Mouse (Mus musculus) ES-E14 (cell line): ENCODE data around the gene Tasp1. TPM values are rescaled to one million over a fixed set of nuclear protein-coding genes. Genes with fewer than 3 reads are reported as not detected.

ENCODE experiments used
- DNase-seq: peaks from one replicate; pipeline ENCODE4 v3.0.0-alpha.2; 2013; ENCODE audit warnings: low read depth, low spot score
- H3K27ac ChIP-seq: 2 replicates; pipeline ENCODE4 v1.5.1; 2012; ENCODE audit warnings: low read depth, mild to moderate bottlenecking, low read length, moderate library complexity, mixed read lengths; ENCODE audit not compliant: poor library complexity, insufficient read depth, severe bottlenecking
- H3K36me3 ChIP-seq: 2 replicates; pipeline ENCODE4 v1.6.1; 2012; ENCODE audit warnings: mild to moderate bottlenecking, low read length, moderate library complexity, mixed read lengths; ENCODE audit not compliant: control insufficient read depth, poor library complexity, insufficient read depth, severe bottlenecking
- H3K4me1 ChIP-seq, 2 experiments: fragments of 150-350 bp in 1 of 2; sonication (generic) in 1 of 2; 2 replicates each; pipeline ENCODE4 v1.6.1; 2012; ENCODE audit warnings: low read length in 2 of 2, mild to moderate bottlenecking in 1 of 2, mixed read lengths in 1 of 2; ENCODE audit not compliant: control insufficient read depth in 2 of 2, insufficient read depth in 2 of 2, poor library complexity in 1 of 2
- H3K4me3 ChIP-seq, 2 experiments: fragments of 150-350 bp in 1 of 2; sonication (generic) in 1 of 2; 2 replicates each; pipeline ENCODE4 v1.5.1; 2012; ENCODE audit warnings: low read length in 2 of 2, low read depth in 1 of 2, mild to moderate bottlenecking in 1 of 2, mixed read lengths in 1 of 2; ENCODE audit not compliant: insufficient read depth in 1 of 2, poor library complexity in 1 of 2, severe bottlenecking in 1 of 2
- H3K9ac ChIP-seq: 2 replicates; pipeline ENCODE4 v1.6.1; 2012; ENCODE audit warnings: low read depth, mild to moderate bottlenecking, low read length, mixed read lengths; ENCODE audit not compliant: poor library complexity, insufficient read depth, severe bottlenecking
- H3K9me3 ChIP-seq: fragments of 150-350 bp; sonication (generic); 2 replicates; pipeline ENCODE4 v1.6.1; 2012; ENCODE audit warnings: low read depth, mild to moderate bottlenecking, low read length; ENCODE audit not compliant: control insufficient read depth, insufficient read depth
- CHD2 ChIP-seq: IDR thresholded peaks from 2 replicates; pipeline ENCODE4 v1.6.1; 2014; ENCODE audit warnings: mild to moderate bottlenecking, low read depth, low read length, inconsistent platforms
- HCFC1 ChIP-seq: IDR thresholded peaks from 2 replicates; pipeline ENCODE4 v1.6.1; 2012; ENCODE audit warnings: low read length, inconsistent platforms, borderline replicate concordance; ENCODE audit not compliant: insufficient read depth
- MAFK ChIP-seq: IDR thresholded peaks from 2 replicates; pipeline ENCODE4 v1.6.1; 2014; ENCODE audit warnings: mild to moderate bottlenecking, low read depth, low read length, inconsistent platforms; ENCODE audit not compliant: insufficient read depth
- ZC3H11A ChIP-seq: IDR thresholded peaks from 2 replicates; pipeline ENCODE4 v1.6.1; 2012; ENCODE audit warnings: low read depth, mild to moderate bottlenecking, inconsistent platforms, low read length, borderline replicate concordance
- ZNF384 ChIP-seq: IDR thresholded peaks from 2 replicates; pipeline ENCODE4 v1.6.1; 2012; ENCODE audit warnings: low read depth, low read length, inconsistent platforms
- in situ Hi-C, 2 experiments: fragments of 600-800 bp; cut with MboI; formaldehyde crosslinking; loops; one replicate each; pipeline ENCODE4 v1.15.1; 2025; ENCODE audit warnings: low sequenced_read_pairs in 2 of 2, inconsistent platforms in 1 of 2; ENCODE audit not compliant: unreplicated experiment in 2 of 2
- total RNA-seq: library from RNA; depleted of rRNA; stranded (reverse); fragments of 300-350 nt; gene quantifications from 2 replicates; pipeline ENCODE4 v1.2.3, GENCODE M21; 2012

Tasp1 gene
- total RNA-seq, 1 experiment, result 11.2 TPM

DNA sequence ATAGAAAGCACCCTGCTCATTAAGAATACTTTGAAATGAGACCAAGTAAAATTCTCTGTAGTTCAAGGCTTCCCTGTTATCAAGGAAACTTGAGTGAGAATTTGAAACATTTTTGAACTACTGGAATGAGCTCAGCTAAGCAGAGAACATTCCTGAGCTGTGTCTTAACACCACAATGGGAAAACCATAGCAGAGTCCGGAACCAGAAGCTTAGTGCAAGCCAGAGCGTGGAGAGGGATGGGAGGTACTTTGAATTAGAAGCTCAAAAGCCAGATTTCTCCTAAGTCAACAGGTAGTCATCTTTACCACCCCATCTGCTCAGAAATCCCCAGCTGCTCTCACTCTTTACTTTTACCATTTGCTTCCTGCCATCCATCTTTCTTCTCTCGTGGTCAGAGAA lies 38.3 kb upstream of the Tasp1 start:
- Histone ChIP-seq H3K4me3 (no peak overlapping the region), H3K9me3 (no peaks in the 10 kb centered on the region), H3K36me3 (no peaks in the 10 kb centered on the region), H3K27ac (no peak overlapping the region), H3K9ac (no peak overlapping the region), H3K4me1 (no peaks in the 10 kb centered on the region)
- DNase-seq, result no peak
- in situ Hi-C loops, result no loop called here
- TF ChIP-seq CHD2, result no peak
- no peak for TF ChIP-seq ZNF384
- TF ChIP-seq ZC3H11A, result no peak
- no peak for TF ChIP-seq HCFC1
- no peak for TF ChIP-seq MAFK

DNA sequence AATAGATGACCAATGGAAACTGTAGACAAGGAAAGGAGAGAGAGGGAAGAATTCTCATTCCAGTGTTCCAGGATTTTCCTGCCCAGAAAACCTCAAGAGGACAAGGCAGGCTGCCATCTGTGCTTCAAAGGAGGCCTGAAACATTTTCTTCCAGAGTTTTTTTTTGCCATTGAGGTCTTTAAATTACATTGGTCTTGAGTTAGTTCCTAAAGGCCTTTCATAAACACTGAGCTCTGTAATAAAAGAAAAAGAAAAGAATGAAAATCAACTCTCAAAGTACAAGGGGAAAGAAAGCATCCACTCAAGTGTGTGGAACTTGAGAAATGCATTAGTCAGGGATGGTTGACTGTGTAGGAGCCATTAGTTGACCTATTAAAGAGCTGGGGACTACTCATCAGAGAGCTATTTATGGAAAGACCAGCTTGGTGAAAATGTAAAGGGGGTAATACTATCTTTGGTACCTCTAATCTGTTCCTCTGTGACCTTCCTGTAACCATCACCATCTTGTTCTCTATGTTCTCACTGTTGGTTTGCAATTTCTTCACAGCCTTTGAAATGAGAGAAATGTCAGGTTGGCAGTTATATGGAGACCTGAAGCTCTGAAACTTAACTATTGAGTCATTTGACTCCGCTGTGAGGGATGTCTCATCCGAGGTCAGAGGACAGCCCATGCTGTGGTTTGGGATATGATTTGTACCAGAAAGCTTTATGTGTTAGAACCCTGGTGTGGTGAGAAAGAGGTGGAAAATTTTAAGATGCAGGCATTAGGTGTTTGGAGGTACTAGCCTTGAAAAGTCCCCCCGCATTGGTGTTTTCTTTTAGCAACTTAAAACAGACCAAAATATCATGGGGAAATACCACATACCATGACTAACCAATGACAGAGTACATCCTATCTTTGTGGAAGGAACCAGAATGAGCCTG lies 34.2 kb upstream of the Tasp1 start:
- no peak overlapping the region for H3K4me3 ChIP-seq
- H3K4me1 ChIP-seq, result no peaks in the 10 kb centered on the region
- H3K36me3 ChIP-seq, result no peaks in the 10 kb centered on the region
- no peak for DNase-seq
- TF ChIP-seq ZC3H11A (no peak), MAFK (no peak), ZNF384 (no peak), CHD2 (no peak), HCFC1 (no peak)
- H3K27ac ChIP-seq, result no peak overlapping the region
- H3K9ac ChIP-seq, result no peak overlapping the region
- in situ Hi-C loops, result no loop called here
- no peaks in the 10 kb centered on the region for H3K9me3 ChIP-seq

DNA sequence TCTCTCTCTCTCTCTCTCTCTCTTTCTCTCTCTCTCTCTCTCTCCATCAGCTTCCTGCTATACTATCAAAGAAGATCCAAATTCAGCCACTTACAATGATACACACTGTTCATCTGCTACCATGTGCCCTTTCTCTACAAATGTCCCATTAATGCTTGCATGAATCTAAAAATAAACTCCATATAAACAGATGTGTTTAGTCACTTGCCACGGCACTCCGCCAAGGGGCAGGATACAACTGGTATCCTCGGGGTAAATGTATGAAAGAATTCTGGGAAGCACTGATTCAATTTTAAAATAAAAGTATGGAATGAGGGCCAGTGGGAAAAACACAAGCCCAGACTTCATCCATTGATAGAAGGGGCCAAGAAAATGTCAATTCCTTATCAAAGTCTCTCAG lies 33.4 kb upstream of the Tasp1 start:
- H3K36me3 ChIP-seq, result no peaks in the 10 kb centered on the region
- TF ChIP-seq ZC3H11A, result no peak
- TF ChIP-seq HCFC1, result no peak
- no peak for TF ChIP-seq ZNF384
- TF ChIP-seq CHD2, result no peak
- TF ChIP-seq MAFK, result no peak
- in situ Hi-C loops, result no loop called here
- H3K9me3 ChIP-seq, result no peaks in the 10 kb centered on the region
- no peak overlapping the region for H3K4me3 ChIP-seq
- H3K4me1 ChIP-seq, result no peaks in the 10 kb centered on the region
- no peak overlapping the region for H3K27ac ChIP-seq
- no peak overlapping the region for H3K9ac ChIP-seq
- DNase-seq, result no peak

DNA sequence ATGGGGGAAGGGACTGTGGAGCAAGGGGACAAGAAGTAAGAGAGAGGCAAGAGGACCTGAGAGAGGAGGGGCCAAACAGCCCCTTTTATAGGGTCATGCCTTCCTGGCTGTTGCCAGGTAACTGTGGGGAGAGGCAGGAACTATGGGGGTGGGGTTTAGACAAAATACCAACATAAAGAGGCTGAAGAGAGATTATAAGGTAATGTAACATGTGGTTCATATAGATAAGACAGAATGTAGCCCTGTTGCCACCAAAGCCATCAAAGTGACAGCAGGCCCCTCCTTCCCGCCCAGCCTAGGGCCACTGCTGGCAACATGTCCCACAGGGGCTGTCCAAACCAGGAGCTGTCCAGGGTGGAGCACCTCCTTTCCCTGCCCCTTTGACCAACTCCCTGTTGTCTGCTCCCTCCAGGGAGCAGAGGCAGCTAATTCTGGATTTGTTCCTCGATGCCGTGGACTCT lies 30.6 kb upstream of the Tasp1 start:
- H3K36me3 ChIP-seq, result no peaks in the 10 kb centered on the region
- H3K27ac ChIP-seq, result no peak overlapping the region
- TF ChIP-seq ZC3H11A (no peak), ZNF384 (no peak), HCFC1 (no peak), CHD2 (no peak), MAFK (no peak)
- no peak for DNase-seq
- in situ Hi-C loops, result no loop called here
- H3K4me1 ChIP-seq, result no peaks in the 10 kb centered on the region
- H3K9ac ChIP-seq, result no peak overlapping the region
- no peaks in the 10 kb centered on the region for H3K9me3 ChIP-seq
- no peak overlapping the region for H3K4me3 ChIP-seq

DNA sequence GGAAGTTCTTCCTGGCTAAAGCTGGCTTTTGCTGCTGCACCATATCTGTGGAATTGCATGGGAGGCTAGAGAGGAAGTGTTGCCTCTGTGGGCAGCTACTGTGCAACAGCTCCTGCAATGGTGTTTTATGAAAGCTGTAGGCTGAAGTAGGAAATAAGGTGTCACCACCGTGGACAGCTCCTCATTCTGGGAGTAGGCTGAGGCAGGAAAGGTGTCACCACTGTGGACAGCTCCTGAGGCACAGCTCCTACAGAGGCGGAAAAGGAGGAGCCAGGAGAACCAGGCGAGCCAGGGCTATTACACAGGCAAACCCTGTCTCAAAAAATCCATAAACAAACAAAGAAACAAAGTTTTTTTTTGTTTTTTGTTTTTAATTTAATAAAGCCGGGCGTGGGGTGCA lies 29.4 kb upstream of the Tasp1 start:
- no peaks in the 10 kb centered on the region for H3K36me3 ChIP-seq
- H3K9ac ChIP-seq, result no peak overlapping the region
- DNase-seq, result no peak
- H3K4me1 ChIP-seq, result no peaks in the 10 kb centered on the region
- H3K4me3 ChIP-seq, result no peak overlapping the region
- no peak overlapping the region for H3K27ac ChIP-seq
- TF ChIP-seq ZC3H11A (no peak), MAFK (no peak), CHD2 (no peak), HCFC1 (no peak), ZNF384 (no peak)
- in situ Hi-C loops, result no loop called here
- no peaks in the 10 kb centered on the region for H3K9me3 ChIP-seq
